Mouse (Mus musculus) liver, postnatal 0 days (tissue): Measurements from ENCODE around the gene Atp9a.

Experiments used
- CTCF ChIP-seq: sonication (generic); IDR thresholded peaks from 2 replicates; pipeline ENCODE4 v1.5.1; 2016; ENCODE audit warnings: antibody characterized with exemption, low read depth
- EP300 ChIP-seq: IDR thresholded peaks from 2 replicates; pipeline ENCODE4 v1.6.1; 2016; ENCODE audit warnings: antibody characterized with exemption, low read depth, mild to moderate bottlenecking

DNA sequence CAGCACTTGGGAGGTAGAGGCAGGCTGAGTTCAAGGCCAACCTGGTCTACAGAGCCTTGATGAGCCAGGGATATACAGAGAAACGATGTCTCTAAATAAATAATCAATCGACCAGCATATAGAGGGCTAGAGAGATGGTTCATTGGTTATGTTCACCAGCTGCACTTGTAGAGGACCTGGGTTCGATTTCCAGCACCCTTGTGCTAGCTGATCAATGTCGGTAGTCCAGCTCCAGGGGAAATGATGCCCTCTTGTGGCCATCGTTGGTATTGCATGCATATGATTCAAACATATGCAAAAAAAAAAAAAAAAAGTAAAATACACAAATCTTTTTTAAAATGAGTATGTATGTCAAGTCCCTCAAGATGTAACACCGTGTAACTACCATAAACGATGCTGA, 440 bp upstream of the Atp9a start:
- TF ChIP-seq CTCF = peak; percentile 81
- TF ChIP-seq EP300 = no peak
